Mouse (Mus musculus) embryonic facial prominence, embryonic 12.5 days (tissue): Measurements from ENCODE around the gene Olfr1032. TPM values are rescaled to one million over a fixed set of nuclear protein-coding genes. Genes with fewer than 3 reads are reported as not detected.
A peak's percentile ranks its signal among the peaks of the same experiment; 100 is the strongest.
"Not testable (repeated sequence)": the region's sequence is repeated elsewhere in the genome, so short reads cannot be mapped to it uniquely, and the experiment has no call there.

Experiments used
- ATAC-seq: fragments of 200-750 bp; cut with Nextera tagmentation; 2 replicates; pipeline ENCODE4 v1.8.0; 2017; ENCODE audit not compliant: insufficient number of reproducible peaks, insufficient read depth, low FRiP score, low TSS enrichment
- H3K27ac ChIP-seq: fragments of 300-500 bp; sonication (generic); 2 replicates; pipeline ENCODE4 v1.5.1; 2016; ENCODE audit warnings: mild to moderate bottlenecking
- H3K27me3 ChIP-seq: fragments of 300-500 bp; sonication (generic); 2 replicates; pipeline ENCODE4 v1.6.1; 2016; ENCODE audit warnings: mild to moderate bottlenecking, moderate library complexity
- H3K36me3 ChIP-seq: fragments of 300-500 bp; sonication (generic); 2 replicates; pipeline ENCODE4 v1.6.1; 2016; ENCODE audit warnings: mild to moderate bottlenecking
- H3K4me1 ChIP-seq: fragments of 300-500 bp; sonication (generic); 2 replicates; pipeline ENCODE4 v1.6.1; 2016
- H3K4me2 ChIP-seq: fragments of 300-500 bp; sonication (generic); replicated peaks from 2 replicates; pipeline ENCODE4 v1.6.1; 2016; ENCODE audit warnings: mild to moderate bottlenecking, moderate library complexity
- H3K4me3 ChIP-seq: fragments of 300-500 bp; sonication (generic); 2 replicates; pipeline ENCODE4 v1.5.1; 2016; ENCODE audit warnings: mild to moderate bottlenecking
- H3K9ac ChIP-seq: fragments of 300-500 bp; sonication (generic); 2 replicates; pipeline ENCODE4 v1.6.1; 2016; ENCODE audit warnings: mild to moderate bottlenecking, moderate library complexity
- H3K9me3 ChIP-seq: fragments of 300-500 bp; sonication (generic); 2 replicates; pipeline ENCODE4 v1.6.1; 2016; ENCODE audit warnings: mild to moderate bottlenecking, moderate library complexity
- WGBS: fragments of 180-500 bp; shearing (Covaris S2); methylation state at CpG from one replicate; pipeline ENCODE4 v1.1.7; 2016; 5-methylcytosine and 5-hydroxymethylcytosine counted together
- polyA plus RNA-seq: library from polyadenylated mRNA; unstranded; fragments of >200 nt; fragmentation: Nextera tagmentation; extraction: Ambion mirVana; gene quantifications from 2 replicates; pipeline ENCODE4 v1.2.1, GENCODE M21; 2016

Gene Olfr1032
- polyA plus RNA-seq: not detected in 2 replicates

- 75% methylated on average over 7 of the region's 7 CpGs for WGBS
- H3K4me3 ChIP-seq: no peak within 1 kb of the TSS
Measured at GRCm38 (mm10) chr2:86005240-86005639, at the start of gene Olfr1032. TSS of gene Olfr1032 (plus strand) at chr2:86005540.

GRCm38 (mm10) chr2:85973595-85973994 lies 31.7 kb upstream of the Olfr1032 start, which contains the start of gene Olfr1029:
TSS of gene Olfr1029 (plus strand) at chr2:85973895.
- Histone ChIP-seq H3K9me3 (no peaks in the 10 kb centered on the region), H3K27me3 (no peaks in the 10 kb centered on the region), H3K9ac (no peak within 1 kb of the TSS), H3K4me1 (no peaks in the 10 kb centered on the region), H3K4me2 (no peak within 1 kb of the TSS), H3K4me3 (no peak within 1 kb of the TSS), H3K27ac (no peak within 1 kb of the TSS), H3K36me3 (no peaks in the 10 kb centered on the region)
- 88% methylated on average over 2 of the region's 2 CpGs for WGBS
- ATAC-seq: no peak

More at GRCm38 (mm10) chr2:86005240-86005639, at the start of gene Olfr1032:
- no peak within 1 kb of the TSS for H3K4me2 ChIP-seq
- H3K4me1 ChIP-seq: no peaks in the 10 kb centered on the region
- ATAC-seq: no peak
- no peaks in the 10 kb centered on the region for H3K27me3 ChIP-seq
- H3K9ac ChIP-seq: no peak within 1 kb of the TSS
- H3K36me3 ChIP-seq: no peaks in the 10 kb centered on the region
- H3K9me3 ChIP-seq: no peaks in the 10 kb centered on the region
- H3K27ac ChIP-seq: no peak within 1 kb of the TSS

DNA sequence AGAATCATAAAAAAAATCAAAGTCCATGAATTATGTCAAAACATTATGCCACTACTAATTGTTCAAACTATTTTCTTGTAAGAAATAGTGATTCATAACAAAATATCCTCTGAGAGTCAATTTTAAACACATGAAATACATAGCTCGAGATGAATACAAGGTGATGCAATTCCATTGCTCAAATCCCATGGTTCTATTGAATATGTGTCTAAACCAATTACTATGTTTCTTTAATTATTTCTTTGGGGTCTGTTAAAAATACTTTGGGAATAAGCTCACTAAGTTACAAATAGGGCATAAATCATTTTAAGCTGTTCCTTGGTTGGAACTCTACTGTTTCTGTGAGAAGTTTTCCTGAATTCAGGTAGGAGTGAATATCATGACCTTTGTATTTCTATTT lies 26.4 kb upstream of the Olfr1032 start, which contains the start of gene Olfr1030:
TSS of gene Olfr1030 (plus strand) at position 301 of the 400 bp plus-strand sequence.
- H3K27me3 ChIP-seq: no peaks in the 10 kb centered on the region
- H3K36me3 ChIP-seq: no peaks in the 10 kb centered on the region
- no peak within 1 kb of the TSS for H3K4me3 ChIP-seq
- ATAC-seq: no peak
- H3K4me1 ChIP-seq: no peaks in the 10 kb centered on the region
- H3K27ac ChIP-seq: no peak within 1 kb of the TSS
- H3K9ac ChIP-seq: no peak within 1 kb of the TSS
- WGBS: 84% methylated on average over 1 of the region's 1 CpGs
- no peak within 1 kb of the TSS for H3K4me2 ChIP-seq
- H3K9me3 ChIP-seq: no peaks in the 10 kb centered on the region

DNA sequence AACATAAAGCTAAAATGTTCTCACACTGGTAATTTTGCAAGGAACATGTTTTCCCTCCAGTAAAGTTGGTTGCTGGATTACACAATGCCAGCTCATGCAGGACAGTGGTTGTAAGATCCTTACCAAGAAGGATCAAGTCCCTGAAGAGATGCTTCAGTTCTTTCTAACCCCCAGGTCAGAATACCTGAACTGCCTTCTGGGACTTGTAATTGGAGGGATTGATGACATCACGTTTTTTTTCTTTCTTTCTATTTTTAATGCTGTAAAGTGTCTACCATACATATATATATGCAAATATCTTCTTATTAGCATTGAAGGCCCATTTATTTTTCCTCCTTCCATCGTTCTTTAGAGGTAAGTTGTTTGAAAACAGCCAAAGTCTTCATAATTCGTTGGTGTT lies 15.3 kb upstream of the Olfr1032 start, which contains the start of gene Olfr1031:
TSS of gene Olfr1031 (plus strand) at position 301 of the 400 bp plus-strand sequence.
- no peak for ATAC-seq
- Histone ChIP-seq H3K4me2 (no peak within 1 kb of the TSS), H3K9ac (no peak within 1 kb of the TSS), H3K4me3 (no peak within 1 kb of the TSS), H3K27me3 (no peaks in the 10 kb centered on the region), H3K36me3 (no peaks in the 10 kb centered on the region), H3K27ac (no peak within 1 kb of the TSS), H3K9me3 (no peaks in the 10 kb centered on the region), H3K4me1 (no peaks in the 10 kb centered on the region)
- WGBS: 63% methylated on average over 3 of the region's 3 CpGs

- H3K36me3 ChIP-seq, H3K9me3 ChIP-seq, H3K27ac ChIP-seq, H3K27me3 ChIP-seq, ATAC-seq, H3K4me1 ChIP-seq, H3K9ac ChIP-seq: not testable (repeated sequence)
- H3K4me2 ChIP-seq: peak within 1 kb of the TSS; percentile 41
- 3% methylated on average over 11 of the region's 11 CpGs for WGBS
- peak within 1 kb of the TSS; percentile 31 for H3K4me3 ChIP-seq
Measured at GRCm38 (mm10) chr2:86020406-86020805, 15.1 kb downstream of the Olfr1032 start, which contains the start of gene Olfr1033. TSS of gene Olfr1033 (plus strand) at chr2:86020633.

GRCm38 (mm10) chr2:86021518-86021917 lies 16.2 kb downstream of the Olfr1032 start:
- H3K36me3 ChIP-seq, H3K4me3 ChIP-seq, H3K27me3 ChIP-seq, H3K4me2 ChIP-seq, H3K9ac ChIP-seq, H3K9me3 ChIP-seq, H3K4me1 ChIP-seq, ATAC-seq, H3K27ac ChIP-seq: not testable (repeated sequence)
- WGBS: 79% methylated on average over 4 of the region's 9 CpGs

- Histone ChIP-seq H3K36me3 (no peaks in the 10 kb centered on the region), H3K27me3 (no peaks in the 10 kb centered on the region), H3K27ac (no peak within 1 kb of the TSS), H3K9ac (no peak within 1 kb of the TSS), H3K4me1 (no peaks in the 10 kb centered on the region), H3K4me2 (no peak within 1 kb of the TSS), H3K4me3 (no peak within 1 kb of the TSS), H3K9me3 (no peaks in the 10 kb centered on the region)
- ATAC-seq: no peak
Measured at GRCm38 (mm10) chr2:86045561-86045960, 40.2 kb downstream of the Olfr1032 start, which contains the start of gene Olfr1034. TSS of gene Olfr1034 (plus strand) at chr2:86045861.

DNA sequence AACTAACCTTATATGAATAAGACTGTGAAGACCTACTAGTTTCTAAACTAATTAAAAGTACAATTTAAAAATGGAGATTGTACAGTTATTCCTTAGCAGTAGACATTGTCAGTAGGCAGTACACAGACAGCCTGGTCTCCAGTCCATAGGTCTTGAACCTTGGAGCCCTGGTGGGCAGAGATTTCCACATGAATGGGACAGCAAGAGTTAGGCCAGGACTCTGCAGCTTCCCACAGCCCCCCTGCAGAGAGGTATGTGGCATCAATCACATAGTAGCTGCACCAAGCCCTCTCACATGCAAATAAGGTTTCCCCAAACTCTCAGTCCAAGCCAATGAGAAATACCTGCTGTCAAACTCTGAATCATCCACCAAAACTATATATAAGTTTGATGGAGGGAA lies 45.4 kb downstream of the Olfr1032 start:
- not testable (repeated sequence) for H3K4me3 ChIP-seq, H3K27me3 ChIP-seq, H3K4me1 ChIP-seq, H3K36me3 ChIP-seq, H3K9ac ChIP-seq, ATAC-seq, H3K4me2 ChIP-seq, H3K27ac ChIP-seq, H3K9me3 ChIP-seq

Other genes starting within 250 kb of the Olfr1032 start
- gene Olfr1012, start 242.8 kb upstream of the Olfr1032 start, polyA plus RNA-seq: not detected in 2 replicates
- not detected in 2 replicates for gene Olfr1013, start 238.4 kb upstream of the Olfr1032 start, polyA plus RNA-seq
- not detected in 2 replicates for gene Olfr1014, start 232.8 kb upstream of the Olfr1032 start, polyA plus RNA-seq
- gene Olfr1015, start 223.5 kb upstream of the Olfr1032 start, polyA plus RNA-seq: not detected in 2 replicates
- gene Olfr1016, start 203.0 kb upstream of the Olfr1032 start, polyA plus RNA-seq: not detected in 2 replicates
- not detected in 2 replicates for gene Olfr1018, start 187.1 kb upstream of the Olfr1032 start, polyA plus RNA-seq
- gene Olfr1019, start 160.1 kb upstream of the Olfr1032 start, polyA plus RNA-seq: not detected in 2 replicates
- not detected in 2 replicates for gene Olfr1020, start 158.5 kb upstream of the Olfr1032 start, polyA plus RNA-seq
- gene Olfr1022, start 136.9 kb upstream of the Olfr1032 start, polyA plus RNA-seq: not detected in 2 replicates
- gene Olfr1023, start 119.9 kb upstream of the Olfr1032 start, polyA plus RNA-seq: not detected in 2 replicates
- gene Olfr1024, start 100.5 kb upstream of the Olfr1032 start, polyA plus RNA-seq: not detected in 2 replicates
- not detected in 2 replicates for gene Olfr1025-ps1, start 90.3 kb upstream of the Olfr1032 start, polyA plus RNA-seq
- gene Olfr1026, start 84.0 kb upstream of the Olfr1032 start, polyA plus RNA-seq: not detected in 2 replicates
- not detected in 2 replicates for gene Olfr1028, start 55.1 kb upstream of the Olfr1032 start, polyA plus RNA-seq
- gene Olfr1029, start 31.6 kb upstream of the Olfr1032 start, polyA plus RNA-seq: not detected in 2 replicates
- gene Olfr1030, start 26.3 kb upstream of the Olfr1032 start, polyA plus RNA-seq: not detected in 2 replicates
- gene Olfr1031, start 15.2 kb upstream of the Olfr1032 start, polyA plus RNA-seq: not detected in 2 replicates
- gene Olfr1033, start 15.1 kb downstream of the Olfr1032 start, polyA plus RNA-seq: 0.78 TPM in 1 of 2 replicates, not detected in the other
- not detected in 2 replicates for gene Olfr1034, start 40.3 kb downstream of the Olfr1032 start, polyA plus RNA-seq
- gene Olfr1036, start 68.5 kb downstream of the Olfr1032 start, polyA plus RNA-seq: not detected in 2 replicates
- gene Olfr1037, start 81.8 kb downstream of the Olfr1032 start, polyA plus RNA-seq: not detected in 2 replicates
- gene Olfr1039, start 130.4 kb downstream of the Olfr1032 start, polyA plus RNA-seq: not detected in 2 replicates
- not detected in 2 replicates for gene Olfr1040, start 141.2 kb downstream of the Olfr1032 start, polyA plus RNA-seq
- not detected in 2 replicates for gene Olfr1042, start 156.3 kb downstream of the Olfr1032 start, polyA plus RNA-seq
- not detected in 2 replicates for gene Olfr1043, start 162.0 kb downstream of the Olfr1032 start, polyA plus RNA-seq
- gene Olfr1044, start 172.3 kb downstream of the Olfr1032 start, polyA plus RNA-seq: not detected in 2 replicates
- gene Olfr52, start 180.1 kb downstream of the Olfr1032 start, polyA plus RNA-seq: not detected in 2 replicates
- gene Olfr1045, start 197.5 kb downstream of the Olfr1032 start, polyA plus RNA-seq: not detected in 2 replicates
- gene Olfr1046, start 213.8 kb downstream of the Olfr1032 start, polyA plus RNA-seq: not detected in 2 replicates
- gene Olfr1047, start 225.9 kb downstream of the Olfr1032 start, polyA plus RNA-seq: not detected in 2 replicates
- gene Olfr1048, start 234.7 kb downstream of the Olfr1032 start, polyA plus RNA-seq: not detected in 2 replicates